Mouse (Mus musculus): Measurements from ENCODE around the gene Rps29. TPM values are rescaled to one million over a fixed set of nuclear protein-coding genes. Genes with fewer than 3 reads are reported as not detected.

Rps29 gene
- total and polyA plus RNA-seq, 2 experiments from 2014 or later: 145 to 1,361 TPM

- H3K4me3 ChIP-seq (ENCODE audit: low read depth, low read length): no peak overlapping the region
- TF ChIP-seq CTCF (IDR thresholded peaks at IDR 0.05): no peak
- H3K4me2 ChIP-seq (ENCODE audit: low read depth, low read length, poor library complexity, severe bottlenecking): no peak overlapping the region
- no peaks in the 10 kb centered on the region for H3K9me3 ChIP-seq (ENCODE audit: low read length)
- no peaks in the 10 kb centered on the region for H3K36me3 ChIP-seq (ENCODE audit: insufficient read depth, low read length)
- no peaks in the 10 kb centered on the region for H3K27me3 ChIP-seq (ENCODE audit: insufficient read depth, low read length)
- ATAC-seq (ENCODE audit: low FRiP score) (no peak), DNase-seq (ENCODE audit: low spot score) (no peak)
- H3K9ac ChIP-seq (replicated peaks; ENCODE audit: low read length, poor library complexity, severe bottlenecking): no peak overlapping the region
- no peaks in the 10 kb centered on the region for H3K4me1 ChIP-seq (ENCODE audit: insufficient read depth, low read length)
- WGBS: 83% methylated on average over 12 of the region's 12 CpGs
- H3K27ac ChIP-seq (ENCODE audit: low read depth, low read length): no peak overlapping the region
Measured at GRCm38 (mm10) chr12:69130486-69130885, 28.5 kb downstream of the Rps29 start.

- no peak overlapping the region for H3K9ac ChIP-seq (replicated peaks; ENCODE audit: low read length, poor library complexity, severe bottlenecking)
- H3K27ac ChIP-seq (ENCODE audit: low read depth, low read length): no peak overlapping the region
- no peaks in the 10 kb centered on the region for H3K36me3 ChIP-seq (ENCODE audit: insufficient read depth, low read length)
- H3K27me3 ChIP-seq (ENCODE audit: insufficient read depth, low read length): no peaks in the 10 kb centered on the region
- no peaks in the 10 kb centered on the region for H3K9me3 ChIP-seq (ENCODE audit: low read length)
- H3K4me2 ChIP-seq (ENCODE audit: low read depth, low read length, poor library complexity, severe bottlenecking): peak overlapping the region; percentile 18
- 51% methylated on average over 16 of the region's 18 CpGs for WGBS
- no peak overlapping the region for H3K4me3 ChIP-seq (ENCODE audit: low read depth, low read length)
- DNase-seq (ENCODE audit: low spot score) (no peak), ATAC-seq (ENCODE audit: low FRiP score) (no peak)
- no peak for TF ChIP-seq CTCF (IDR thresholded peaks at IDR 0.05)
- no peaks in the 10 kb centered on the region for H3K4me1 ChIP-seq (ENCODE audit: insufficient read depth, low read length)
Measured at GRCm38 (mm10) chr12:69129634-69130310, 29.2 kb downstream of the Rps29 start.

- no peak for ATAC-seq (ENCODE audit: low FRiP score)
- Histone ChIP-seq H3K9me3 (ENCODE audit: low read length) (no peaks in the 10 kb centered on the region), H3K4me3 (ENCODE audit: low read depth, low read length) (no peak overlapping the region), H3K36me3 (ENCODE audit: insufficient read depth, low read length) (no peaks in the 10 kb centered on the region), H3K27me3 (ENCODE audit: insufficient read depth, low read length) (no peaks in the 10 kb centered on the region), H3K4me2 (ENCODE audit: low read depth, low read length, poor library complexity, severe bottlenecking) (no peak overlapping the region), H3K9ac (replicated peaks; ENCODE audit: low read length, poor library complexity, severe bottlenecking) (no peak overlapping the region), H3K27ac (ENCODE audit: low read depth, low read length) (no peak overlapping the region), H3K4me1 (ENCODE audit: insufficient read depth, low read length) (no peaks in the 10 kb centered on the region)
- no peak for TF ChIP-seq CTCF (IDR thresholded peaks at IDR 0.05)
- DNase-seq (ENCODE audit: low spot score): no peak
- 93% methylated on average over 3 of the region's 3 CpGs for WGBS
Measured at GRCm38 (mm10) chr12:69127626-69128025, 31.4 kb downstream of the Rps29 start.

- no peak overlapping the region for H3K4me2 ChIP-seq (ENCODE audit: low read depth, low read length, poor library complexity, severe bottlenecking)
- TF ChIP-seq CTCF (IDR thresholded peaks at IDR 0.05): peak; percentile 28
- H3K9ac ChIP-seq (replicated peaks; ENCODE audit: low read length, poor library complexity, severe bottlenecking): no peak overlapping the region
- no peak overlapping the region for H3K27ac ChIP-seq (ENCODE audit: low read depth, low read length)
- no peaks in the 10 kb centered on the region for H3K9me3 ChIP-seq (ENCODE audit: low read length)
- H3K4me3 ChIP-seq (ENCODE audit: low read depth, low read length): no peak overlapping the region
- DNase-seq (ENCODE audit: low spot score): no peak
- H3K27me3 ChIP-seq (ENCODE audit: insufficient read depth, low read length): no peaks in the 10 kb centered on the region
- WGBS: 93% methylated on average over 5 of the region's 5 CpGs
- no peaks in the 10 kb centered on the region for H3K4me1 ChIP-seq (ENCODE audit: insufficient read depth, low read length)
- H3K36me3 ChIP-seq (ENCODE audit: insufficient read depth, low read length): no peaks in the 10 kb centered on the region
- ATAC-seq (ENCODE audit: low FRiP score): no peak
Measured at GRCm38 (mm10) chr12:69127170-69127569, 31.8 kb downstream of the Rps29 start.

GRCm38 (mm10) chr12:69125066-69125465 lies 33.9 kb downstream of the Rps29 start:
- ATAC-seq (ENCODE audit: low FRiP score): no peak
- no peak overlapping the region for H3K9ac ChIP-seq (replicated peaks; ENCODE audit: low read length, poor library complexity, severe bottlenecking)
- H3K27ac ChIP-seq (ENCODE audit: low read depth, low read length): no peak overlapping the region
- no peaks in the 10 kb centered on the region for H3K9me3 ChIP-seq (ENCODE audit: low read length)
- WGBS: 92% methylated on average over 5 of the region's 5 CpGs
- no peak overlapping the region for H3K4me3 ChIP-seq (ENCODE audit: low read depth, low read length)
- no peak overlapping the region for H3K4me2 ChIP-seq (ENCODE audit: low read depth, low read length, poor library complexity, severe bottlenecking)
- H3K36me3 ChIP-seq (ENCODE audit: insufficient read depth, low read length): no peaks in the 10 kb centered on the region
- no peaks in the 10 kb centered on the region for H3K4me1 ChIP-seq (ENCODE audit: insufficient read depth, low read length)
- H3K27me3 ChIP-seq (ENCODE audit: insufficient read depth, low read length): no peaks in the 10 kb centered on the region
- TF ChIP-seq CTCF (IDR thresholded peaks at IDR 0.05): no peak
- no peak for DNase-seq (ENCODE audit: low spot score)

GRCm38 (mm10) chr12:69122801-69123200 lies 36.2 kb downstream of the Rps29 start:
- Histone ChIP-seq H3K9me3 (ENCODE audit: low read length) (no peaks in the 10 kb centered on the region), H3K27me3 (ENCODE audit: insufficient read depth, low read length) (no peaks in the 10 kb centered on the region), H3K4me2 (ENCODE audit: low read depth, low read length, poor library complexity, severe bottlenecking) (no peak overlapping the region), H3K36me3 (ENCODE audit: insufficient read depth, low read length) (no peaks in the 10 kb centered on the region), H3K4me3 (ENCODE audit: low read depth, low read length) (no peak overlapping the region), H3K27ac (ENCODE audit: low read depth, low read length) (no peak overlapping the region), H3K9ac (replicated peaks; ENCODE audit: low read length, poor library complexity, severe bottlenecking) (no peak overlapping the region), H3K4me1 (ENCODE audit: insufficient read depth, low read length) (no peaks in the 10 kb centered on the region)
- no peak for ATAC-seq (ENCODE audit: low FRiP score)
- DNase-seq (ENCODE audit: low spot score): no peak
- no peak for TF ChIP-seq CTCF (IDR thresholded peaks at IDR 0.05)
- 91% methylated on average over 11 of the region's 11 CpGs for WGBS
